Comparison of ENCODE assay signal across 8 mouse cellular contexts in genomic region chr5:92682621-92683348, GRCm38 (mm10). TPM values are rescaled to one million over a fixed set of nuclear protein-coding genes. Genes with fewer than 3 reads are reported as not detected.
DNase-seq lines count a peak whose midpoint lies in the region; ATAC-seq and TF ChIP-seq lines count a peak whose summit lies in the region.

No protein-coding gene starts in this region.

- peak; percentile 58 for DNase-seq in ES-E14 (ENCODE audit: low read depth, low spot score)
- peak; percentile 11 for DNase-seq in heart, adult 8-10 months (ENCODE audit: low spot score)
- DNase-seq in kidney, adult 8-10 months, result peak; percentile 47 to 54
- peak; percentile 50 for DNase-seq in lung, postnatal 10 days
- DNase-seq in stomach, postnatal 0 days (ENCODE audit: low spot score), result peak; percentile 16
- DNase-seq in urinary bladder, adult 2 months (ENCODE audit: low spot score), result no peak
- DNase-seq in spleen, postnatal 10 days (ENCODE audit: low spot score in 2 of 2), result no peak

- ATAC-seq in stomach, postnatal 0 days (ENCODE audit: low FRiP score, low TSS enrichment), result no peak

- H3K4me1 ChIP-seq in ES-E14 (ENCODE audit: control insufficient read depth in 2 of 2, insufficient read depth in 2 of 2, low read length in 2 of 2, poor library complexity in 1 of 2), result peaks cover 3 to 5% of the 10 kb centered on the region in 2 experiments; a peak in 3 of 4 replicates
- no peaks in the 10 kb centered on the region for H3K4me1 ChIP-seq in bone marrow macrophage, adult 2 months (ENCODE audit: control insufficient read depth, insufficient read depth, low read length)
- H3K4me1 ChIP-seq in stomach, postnatal 0 days (replicated peaks; ENCODE audit: control insufficient read depth, insufficient read depth), result 0 out of 2 replicates have a peak, but pooled peaks cover 2% of the 10 kb centered on the region

- no peak for TF ChIP-seq CTCF in bone marrow macrophage, adult 2 months (IDR thresholded peaks at IDR 0.05; ENCODE audit: low read depth, low read length)
- no peak for TF ChIP-seq CTCF in stomach, postnatal 0 days (IDR thresholded peaks at IDR 0.05; ENCODE audit: low read depth)

- no peaks in the 10 kb centered on the region for H3K36me3 ChIP-seq in ES-E14 (ENCODE audit: control insufficient read depth, insufficient read depth, low read length, poor library complexity, severe bottlenecking)
- no peaks in the 10 kb centered on the region for H3K36me3 ChIP-seq in stomach, postnatal 0 days (ENCODE audit: control insufficient read depth, insufficient read depth, low read length)

- H3K27ac ChIP-seq in ES-E14 (ENCODE audit: insufficient read depth, low read depth, low read length, poor library complexity, severe bottlenecking), result peak overlapping the region; percentile 83; the same call in 1 of the 2 replicates
- H3K27ac ChIP-seq in bone marrow macrophage, adult 2 months (ENCODE audit: insufficient read depth, low read depth, low read length), result no peak overlapping the region
- H3K27ac ChIP-seq in stomach, postnatal 0 days (replicated peaks), result no peak overlapping the region

- TF ChIP-seq EP300 in stomach, postnatal 0 days (optimal IDR thresholded peaks at IDR 0.05), result no peak

- peak overlapping the region; percentile 68; the same call in 1 of the 2 replicates for H3K9ac ChIP-seq in ES-E14 (ENCODE audit: insufficient read depth, low read depth, low read length, poor library complexity, severe bottlenecking)
- peak overlapping the region; percentile 60 for H3K9ac ChIP-seq in stomach, postnatal 0 days (ENCODE audit: low read length)

- TF ChIP-seq POLR2A in bone marrow macrophage, adult 2 months (IDR thresholded peaks at IDR 0.05; ENCODE audit: borderline replicate concordance, low read depth, low read length), result no peak

- 4% methylated on average over 39 of the region's 39 CpGs for WGBS in stomach, postnatal 0 days

- H3K4me3 ChIP-seq in ES-E14 (ENCODE audit: insufficient read depth in 1 of 2, low read depth in 1 of 2, low read length in 2 of 2, poor library complexity in 1 of 2, severe bottlenecking in 1 of 2), result peak overlapping the region; percentile 47 to 73
- H3K4me3 ChIP-seq in bone marrow macrophage, adult 2 months (ENCODE audit: insufficient read depth, low read length), result peak overlapping the region; percentile 36
- H3K4me3 ChIP-seq in stomach, postnatal 0 days (ENCODE audit: low read depth, low read length), result peak overlapping the region; percentile 48

- no peaks in the 10 kb centered on the region for H3K9me3 ChIP-seq in ES-E14 (ENCODE audit: control insufficient read depth, insufficient read depth, low read depth, low read length)
- H3K9me3 ChIP-seq in stomach, postnatal 0 days (ENCODE audit: control insufficient read depth, low read length), result no peaks in the 10 kb centered on the region

- H3K27me3 ChIP-seq in stomach, postnatal 0 days (ENCODE audit: control insufficient read depth, insufficient read depth, low read length), result no peaks in the 10 kb centered on the region

- in situ Hi-C loops in ES-E14 (cut with MboI; ENCODE audit: low sequenced_read_pairs in 2 of 2, unreplicated experiment in 2 of 2), result no loop called here

- H3K4me2 ChIP-seq in stomach, postnatal 0 days (replicated peaks; ENCODE audit: low read depth), result peak overlapping the region; percentile 86

TF ChIP-seq in ES-E14, 5 proteins besides CTCF, POLR2A, EP300 and RAD21:
- TF ChIP-seq ZC3H11A (IDR thresholded peaks at IDR 0.05; ENCODE audit: borderline replicate concordance, low read depth, low read length) (no peak), MAFK (IDR thresholded peaks at IDR 0.05; ENCODE audit: insufficient read depth, low read depth, low read length) (no peak), HCFC1 (IDR thresholded peaks at IDR 0.05; ENCODE audit: borderline replicate concordance, insufficient read depth, low read length) (no peak), ZNF384 (IDR thresholded peaks at IDR 0.05; ENCODE audit: low read depth, low read length) (peak; percentile 98)

RNA-seq across cellular contexts. Expression of gene Shroom3, which starts 0.5 kb away (rescaled TPM):
- 33.5 and 34.1 TPM in 2 replicates for total RNA-seq in ES-E14 (2012; rRNA removed)
- not detected in 2 replicates for polyA plus RNA-seq in bone marrow macrophage, adult 2 months (2012; ENCODE audit: insufficient read depth, insufficient read length, missing spikeins)
- total RNA-seq in heart, adult 8-10 months (2022), result 10 to 100 TPM; 38.0 to 42.8 (median 40.7) TPM
- 11.4 and 15.0 TPM in 2 replicates for polyA plus RNA-seq in stomach, postnatal 0 days (2015; fragmentation: Nextera tagmentation; extraction: Ambion mirVana)
- 26.5 and 37.7 TPM in 2 replicates for polyA plus RNA-seq in urinary bladder, adult 2 months (2012; rRNA removed)

RNA-seq across cellular contexts. Expression of gene Ccdc158, which starts 7.7 kb away (rescaled TPM):
- total RNA-seq in ES-E14 (2012; rRNA removed), result 0.94 and 0.95 TPM in 2 replicates
- polyA plus RNA-seq in bone marrow macrophage, adult 2 months (2012; ENCODE audit: insufficient read depth, insufficient read length, missing spikeins), result 0.21 TPM in 1 of 2 replicates, not detected in the other
- under 1 TPM in 2 of 4 experiments, not detected in 2; 0.06 to 0.09 TPM for total RNA-seq in heart, adult 8-10 months (2022)
- 0.24 and 0.31 TPM in 2 replicates for polyA plus RNA-seq in stomach, postnatal 0 days (2015; fragmentation: Nextera tagmentation; extraction: Ambion mirVana)
- polyA plus RNA-seq in urinary bladder, adult 2 months (2012; rRNA removed), result 1.2 and 1.3 TPM in 2 replicates

Comparison
In these comparisons a context has a peak if more than half of its experiments do, and no peak if none do; other contexts are left out.
1. DNase-seq: peak in ES-E14 (single experiment), heart, adult 8-10 months (single experiment), kidney, adult 8-10 months (2 of 2), lung, postnatal 10 days (single experiment) and stomach, postnatal 0 days (single experiment); none in urinary bladder, adult 2 months (single experiment) and spleen, postnatal 10 days (0 of 2).
2. Peak in every context shown above with its lines, with median percentiles within 50 percentile points of each other: H3K4me3 ChIP-seq.